Mouse (Mus musculus) adrenal gland, postnatal 14 days (tissue): ENCODE data around the gene Xylb. TPM values are rescaled to one million over a fixed set of nuclear protein-coding genes. Genes with fewer than 3 reads are reported as not detected.
A peak's percentile ranks its signal among the peaks of the same experiment; 100 is the strongest.
"Not testable (repeated sequence)": the region's sequence is repeated elsewhere in the genome, so short reads cannot be mapped to it uniquely, and the experiment has no call there.

Experiments
- DNase-seq: peaks from one replicate; pipeline ENCODE4 v3.0.0; 2021; ENCODE audit warnings: mixed read lengths
- total RNA-seq: library from RNA; stranded (reverse); gene quantifications from 2 replicates; pipeline ENCODE4 v1.2.3, GENCODE M21; 2021

Gene Xylb
- total RNA-seq, 1 experiment from 2014 or later: 10.6 TPM

GRCm38 (mm10) chr9:119340909-119341816, 16.0 kb upstream of the Xylb start, which contains the start of gene Myd88:
TSS of gene Myd88 (minus strand) at chr9:119341411.
- DNase-seq: peak; percentile 97

GRCm38 (mm10) chr9:119342728-119343127, 14.5 kb upstream of the Xylb start:
- no peak for DNase-seq

GRCm38 (mm10) chr9:119346376-119346775, 10.8 kb upstream of the Xylb start:
- peak; percentile 67 for DNase-seq

- no peak for DNase-seq
Observed at GRCm38 (mm10) chr9:119350531-119350930, 6.7 kb upstream of the Xylb start.

GRCm38 (mm10) chr9:119350947-119351705, 6.1 kb upstream of the Xylb start:
- peak; percentile 54 for DNase-seq

- DNase-seq: peak; percentile 93
Observed at GRCm38 (mm10) chr9:119352060-119352459, 5.1 kb upstream of the Xylb start.

- no peak for DNase-seq
Observed at GRCm38 (mm10) chr9:119353926-119354325, 3.3 kb upstream of the Xylb start.

- no peak for DNase-seq
Observed at GRCm38 (mm10) chr9:119355943-119356342, 1.2 kb upstream of the Xylb start.

GRCm38 (mm10) chr9:119358058-119358429, 863 bp downstream of the Xylb start:
- no peak for DNase-seq

GRCm38 (mm10) chr9:119361416-119361815, 4.2 kb downstream of the Xylb start:
- no peak for DNase-seq

- DNase-seq: no peak
Observed at GRCm38 (mm10) chr9:119363229-119363628, 6.0 kb downstream of the Xylb start.

- no peak for DNase-seq
Observed at GRCm38 (mm10) chr9:119365284-119365683, 8.1 kb downstream of the Xylb start, which contains the start of gene Slc22a14. TSS of gene Slc22a14 (minus strand) at chr9:119365553.

GRCm38 (mm10) chr9:119368367-119368766, 11.2 kb downstream of the Xylb start:
- DNase-seq: no peak

GRCm38 (mm10) chr9:119370770-119371169, 13.6 kb downstream of the Xylb start:
- DNase-seq: not testable (repeated sequence)

GRCm38 (mm10) chr9:119371251-119371650, 14.1 kb downstream of the Xylb start:
- DNase-seq: no peak

- DNase-seq: no peak
Observed at GRCm38 (mm10) chr9:119375008-119375407, 17.8 kb downstream of the Xylb start.

- DNase-seq: no peak
Observed at GRCm38 (mm10) chr9:119375556-119375955, 18.4 kb downstream of the Xylb start.

GRCm38 (mm10) chr9:119378231-119378630, 21.1 kb downstream of the Xylb start:
- DNase-seq: no peak

GRCm38 (mm10) chr9:119382603-119383002, 25.4 kb downstream of the Xylb start:
- DNase-seq: no peak

GRCm38 (mm10) chr9:119388956-119389355, 31.8 kb downstream of the Xylb start:
- DNase-seq: peak; percentile 60

- no peak for DNase-seq
Observed at GRCm38 (mm10) chr9:119390214-119390613, 33.0 kb downstream of the Xylb start.

- no peak for DNase-seq
Observed at GRCm38 (mm10) chr9:119394808-119395207, 37.6 kb downstream of the Xylb start.

- DNase-seq: peak; percentile 25
Observed at GRCm38 (mm10) chr9:119401351-119401750, 44.2 kb downstream of the Xylb start.
